Mouse (Mus musculus): ENCODE results near the gene Ddhd1. TPM values are rescaled to one million over a fixed set of nuclear protein-coding genes. Genes with fewer than 3 reads are reported as not detected.

Gene Ddhd1
- polyA plus RNA-seq, 1 experiment from 2014 or later: 13.9 TPM

DNA sequence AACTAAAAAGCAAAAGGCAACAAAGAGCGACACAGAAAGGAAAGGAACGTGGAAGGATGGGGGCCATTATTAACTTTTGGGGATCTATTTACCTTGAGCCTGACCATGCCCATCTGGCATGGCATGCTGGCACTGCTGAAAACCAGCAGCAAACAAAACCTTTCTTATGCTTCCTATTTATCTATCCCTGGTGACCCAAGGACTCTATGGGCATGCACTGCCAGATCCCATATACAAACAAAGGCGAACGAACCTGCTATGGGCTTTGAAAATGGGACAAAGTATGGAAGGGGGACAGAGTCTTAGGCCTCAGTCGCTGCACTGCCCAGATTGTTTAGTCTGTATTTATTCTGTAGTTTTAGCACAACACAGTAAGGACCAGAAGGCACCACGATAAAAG is 43.5 kb downstream of the Ddhd1 start:
- no peak overlapping the region for H3K9ac ChIP-seq (ENCODE audit: low read depth, low read length)
- no peaks in the 10 kb centered on the region for H3K27me3 ChIP-seq (ENCODE audit: control insufficient read depth, insufficient read depth, low read length)
- H3K4me3 ChIP-seq (ENCODE audit: low read depth, low read length): no peak overlapping the region
- H3K4me1 ChIP-seq (ENCODE audit: control insufficient read depth, insufficient read depth, low read length): peaks cover 22% of the 10 kb centered on the region
- ATAC-seq (replicated peaks; ENCODE audit: insufficient number of reproducible peaks, low FRiP score, low TSS enrichment): no peak
- H3K9me3 ChIP-seq (replicated peaks; ENCODE audit: control insufficient read depth, low read length): no peaks in the 10 kb centered on the region
- peaks cover 5% of the 10 kb centered on the region for H3K36me3 ChIP-seq (ENCODE audit: control insufficient read depth, insufficient read depth, low read length)
- peak overlapping the region; percentile 63 for H3K27ac ChIP-seq (ENCODE audit: low read depth, low read length)
- no peak overlapping the region for H3K4me2 ChIP-seq
- 79% methylated on average over 6 of the region's 6 CpGs for WGBS (ENCODE audit: insufficient replicate concordance)

DNA sequence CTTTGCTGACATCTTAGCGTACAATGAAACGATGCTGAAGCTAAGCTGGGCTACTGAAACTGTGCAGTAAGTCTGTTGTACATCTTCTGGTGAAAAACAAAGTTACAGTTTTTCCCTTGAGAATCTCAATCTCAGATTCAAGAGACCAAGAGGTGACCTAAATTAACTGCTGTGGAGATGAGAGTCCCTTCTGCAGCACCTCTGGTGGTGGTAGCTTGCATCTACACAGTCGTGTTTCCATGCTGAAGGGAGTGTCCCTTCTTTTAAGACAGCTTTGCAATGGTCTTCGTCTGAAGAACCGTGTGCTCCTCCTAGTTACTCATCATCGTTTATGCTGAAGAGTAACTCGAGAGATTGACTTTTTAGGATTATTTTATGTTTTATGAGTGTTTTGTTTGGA is 46.3 kb downstream of the Ddhd1 start:
- H3K4me1 ChIP-seq (ENCODE audit: control insufficient read depth, insufficient read depth, low read length): peaks cover 16% of the 10 kb centered on the region
- no peaks in the 10 kb centered on the region for H3K27me3 ChIP-seq (ENCODE audit: control insufficient read depth, insufficient read depth, low read length)
- no peak overlapping the region for H3K4me2 ChIP-seq
- ATAC-seq (replicated peaks; ENCODE audit: insufficient number of reproducible peaks, low FRiP score, low TSS enrichment): no peak
- H3K4me3 ChIP-seq (ENCODE audit: low read depth, low read length): no peak overlapping the region
- no peak overlapping the region for H3K27ac ChIP-seq (ENCODE audit: low read depth, low read length)
- H3K36me3 ChIP-seq (ENCODE audit: control insufficient read depth, insufficient read depth, low read length): peaks cover 14% of the 10 kb centered on the region
- H3K9me3 ChIP-seq (replicated peaks; ENCODE audit: control insufficient read depth, low read length): no peaks in the 10 kb centered on the region
- no peak overlapping the region for H3K9ac ChIP-seq (ENCODE audit: low read depth, low read length)
- WGBS (ENCODE audit: insufficient replicate concordance): 87% methylated on average over 7 of the region's 7 CpGs

DNA sequence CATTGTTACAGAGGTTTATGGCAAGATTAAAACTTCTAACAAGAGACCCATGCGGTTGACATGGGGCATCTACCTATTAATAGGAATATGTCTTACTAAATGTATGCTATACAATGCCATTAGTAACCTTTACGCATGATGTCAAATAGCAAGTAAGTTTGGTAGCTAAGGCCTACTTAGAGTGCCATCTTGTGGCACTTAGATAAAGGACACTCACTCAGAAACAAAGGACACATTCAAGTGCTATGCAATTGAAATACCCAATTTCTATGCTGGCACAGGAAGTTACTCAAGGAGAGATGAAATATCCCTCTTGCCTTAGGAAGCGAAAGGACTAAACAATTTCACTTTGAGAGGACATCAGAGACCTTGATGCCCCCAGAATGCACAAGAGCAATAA is 55.9 kb downstream of the Ddhd1 start:
- H3K9me3 ChIP-seq (replicated peaks; ENCODE audit: control insufficient read depth, low read length): no peaks in the 10 kb centered on the region
- H3K27ac ChIP-seq (ENCODE audit: low read depth, low read length): no peak overlapping the region
- H3K27me3 ChIP-seq (ENCODE audit: control insufficient read depth, insufficient read depth, low read length): no peaks in the 10 kb centered on the region
- no peak for ATAC-seq (replicated peaks; ENCODE audit: insufficient number of reproducible peaks, low FRiP score, low TSS enrichment)
- whole genome bisulfite sequencing (ENCODE audit: insufficient replicate concordance): 62% methylated on average over 3 of the region's 3 CpGs
- no peak overlapping the region for H3K4me3 ChIP-seq (ENCODE audit: low read depth, low read length)
- H3K4me2 ChIP-seq: no peak overlapping the region
- no peak overlapping the region for H3K9ac ChIP-seq (ENCODE audit: low read depth, low read length)
- H3K4me1 ChIP-seq (ENCODE audit: control insufficient read depth, insufficient read depth, low read length): 0 out of 2 replicates have a peak, but pooled peaks cover 3% of the 10 kb centered on the region
- H3K36me3 ChIP-seq (ENCODE audit: control insufficient read depth, insufficient read depth, low read length): no peaks in the 10 kb centered on the region

DNA sequence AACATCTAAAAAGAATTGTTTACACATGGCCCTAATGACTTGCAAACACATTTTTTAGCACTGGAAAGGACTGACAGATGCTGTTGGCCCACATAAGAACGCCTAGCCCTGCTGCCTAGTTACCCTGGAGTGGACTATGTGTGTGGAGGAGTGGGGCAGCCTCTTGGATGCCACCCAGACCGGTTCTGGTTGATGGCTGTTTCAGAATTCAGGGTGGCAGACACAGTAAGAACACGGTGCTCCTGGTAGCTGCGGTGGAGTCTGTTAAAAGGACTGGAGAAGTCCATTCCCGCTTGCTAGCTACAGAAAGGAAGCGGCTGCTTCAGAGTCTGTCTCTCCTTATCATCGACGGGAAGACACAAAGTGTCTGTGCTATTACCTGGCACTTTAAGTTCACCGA is 57.4 kb downstream of the Ddhd1 start:
- Histone ChIP-seq H3K4me1 (ENCODE audit: control insufficient read depth, insufficient read depth, low read length) (0 out of 2 replicates have a peak, but pooled peaks cover 3% of the 10 kb centered on the region), H3K27ac (ENCODE audit: low read depth, low read length) (no peak overlapping the region), H3K4me3 (ENCODE audit: low read depth, low read length) (no peak overlapping the region), H3K4me2 (no peak overlapping the region), H3K27me3 (ENCODE audit: control insufficient read depth, insufficient read depth, low read length) (no peaks in the 10 kb centered on the region), H3K36me3 (ENCODE audit: control insufficient read depth, insufficient read depth, low read length) (no peaks in the 10 kb centered on the region), H3K9me3 (replicated peaks; ENCODE audit: control insufficient read depth, low read length) (no peaks in the 10 kb centered on the region), H3K9ac (ENCODE audit: low read depth, low read length) (no peak overlapping the region)
- ATAC-seq (replicated peaks; ENCODE audit: insufficient number of reproducible peaks, low FRiP score, low TSS enrichment): no peak
- 68% methylated on average over 9 of the region's 9 CpGs for WGBS (ENCODE audit: insufficient replicate concordance)

DNA sequence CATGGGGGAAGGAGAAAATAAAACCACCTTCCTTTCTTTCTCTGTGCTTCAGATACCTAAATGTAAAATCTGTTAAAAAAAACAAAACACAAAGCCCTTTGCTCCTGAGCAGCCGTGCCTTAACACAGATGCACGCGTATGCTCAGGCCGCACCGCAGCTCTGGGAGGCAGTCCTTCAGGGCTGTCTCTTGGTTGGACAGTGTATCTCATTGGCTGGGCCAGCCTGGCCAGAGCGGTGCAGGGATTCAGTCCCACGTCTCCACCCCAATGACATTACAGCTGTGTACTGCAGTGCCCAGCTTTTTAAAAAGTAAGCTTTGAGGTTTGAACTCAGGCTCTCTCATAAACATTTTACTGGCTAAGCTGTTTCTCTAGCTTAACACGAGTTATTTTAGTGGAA is 60.1 kb downstream of the Ddhd1 start:
- ATAC-seq (replicated peaks; ENCODE audit: insufficient number of reproducible peaks, low FRiP score, low TSS enrichment): no peak
- 0 out of 2 replicates have a peak, but pooled peaks cover 3% of the 10 kb centered on the region for H3K4me1 ChIP-seq (ENCODE audit: control insufficient read depth, insufficient read depth, low read length)
- no peak overlapping the region for H3K27ac ChIP-seq (ENCODE audit: low read depth, low read length)
- H3K36me3 ChIP-seq (ENCODE audit: control insufficient read depth, insufficient read depth, low read length): peaks cover 6% of the 10 kb centered on the region; the same call in 1 of the 2 replicates
- no peak overlapping the region for H3K4me3 ChIP-seq (ENCODE audit: low read depth, low read length)
- no peaks in the 10 kb centered on the region for H3K9me3 ChIP-seq (replicated peaks; ENCODE audit: control insufficient read depth, low read length)
- H3K27me3 ChIP-seq (ENCODE audit: control insufficient read depth, insufficient read depth, low read length): no peaks in the 10 kb centered on the region
- no peak overlapping the region for H3K4me2 ChIP-seq
- H3K9ac ChIP-seq (ENCODE audit: low read depth, low read length): no peak overlapping the region
- 77% methylated on average over 8 of the region's 8 CpGs for WGBS (ENCODE audit: insufficient replicate concordance)

DNA sequence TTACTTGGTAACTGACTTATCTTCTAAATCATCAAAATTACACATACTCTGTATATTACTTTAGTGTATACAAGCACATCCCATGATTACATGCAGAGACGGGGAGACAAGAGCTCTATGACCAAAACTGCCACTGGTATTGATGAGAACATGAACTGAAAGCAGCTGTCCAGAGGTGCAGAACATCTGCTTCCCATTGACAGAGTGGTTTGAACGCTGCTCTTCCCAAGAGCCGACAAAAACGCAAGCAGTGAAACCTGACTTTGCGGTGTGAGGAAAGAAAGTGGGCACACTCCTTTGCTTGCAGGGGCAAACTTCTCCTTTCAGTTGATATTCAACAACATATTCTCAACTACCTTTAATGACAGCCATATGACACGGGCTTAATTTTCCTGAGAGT is 64.7 kb downstream of the Ddhd1 start:
- peaks cover 6% of the 10 kb centered on the region; the same call in 1 of the 2 replicates for H3K36me3 ChIP-seq (ENCODE audit: control insufficient read depth, insufficient read depth, low read length)
- ATAC-seq (replicated peaks; ENCODE audit: insufficient number of reproducible peaks, low FRiP score, low TSS enrichment): no peak
- H3K27ac ChIP-seq (ENCODE audit: low read depth, low read length): no peak overlapping the region
- no peak overlapping the region for H3K4me3 ChIP-seq (ENCODE audit: low read depth, low read length)
- H3K4me1 ChIP-seq (ENCODE audit: control insufficient read depth, insufficient read depth, low read length): no peaks in the 10 kb centered on the region
- WGBS (ENCODE audit: insufficient replicate concordance): 91% methylated on average over 6 of the region's 6 CpGs
- H3K27me3 ChIP-seq (ENCODE audit: control insufficient read depth, insufficient read depth, low read length): no peaks in the 10 kb centered on the region
- no peaks in the 10 kb centered on the region for H3K9me3 ChIP-seq (replicated peaks; ENCODE audit: control insufficient read depth, low read length)
- H3K4me2 ChIP-seq: no peak overlapping the region
- H3K9ac ChIP-seq (ENCODE audit: low read depth, low read length): no peak overlapping the region

DNA sequence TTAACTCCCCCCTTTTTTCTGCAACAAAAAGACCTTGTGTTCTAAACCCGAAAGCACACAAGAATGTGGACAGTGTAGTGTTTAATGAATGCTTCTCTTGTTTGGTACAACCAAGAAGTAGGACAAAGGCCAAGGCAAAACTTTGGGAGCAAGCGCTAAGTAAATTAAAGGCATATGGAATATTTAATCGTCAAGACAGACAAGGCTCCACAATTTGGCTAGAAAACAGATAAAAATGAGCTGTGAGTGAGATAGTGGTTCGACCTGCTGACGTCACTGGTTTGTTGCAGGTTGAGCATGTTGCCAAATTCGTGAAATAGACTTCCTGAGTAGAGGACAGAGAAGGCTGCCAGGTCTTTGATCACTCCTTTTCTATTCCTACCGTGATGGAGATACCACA is 69.5 kb downstream of the Ddhd1 start:
- H3K27me3 ChIP-seq (ENCODE audit: control insufficient read depth, insufficient read depth, low read length): no peaks in the 10 kb centered on the region
- no peaks in the 10 kb centered on the region for H3K4me1 ChIP-seq (ENCODE audit: control insufficient read depth, insufficient read depth, low read length)
- no peak overlapping the region for H3K4me2 ChIP-seq
- H3K4me3 ChIP-seq (ENCODE audit: low read depth, low read length): no peak overlapping the region
- no peaks in the 10 kb centered on the region for H3K36me3 ChIP-seq (ENCODE audit: control insufficient read depth, insufficient read depth, low read length)
- 68% methylated on average over 7 of the region's 7 CpGs for WGBS (ENCODE audit: insufficient replicate concordance)
- no peaks in the 10 kb centered on the region for H3K9me3 ChIP-seq (replicated peaks; ENCODE audit: control insufficient read depth, low read length)
- no peak for ATAC-seq (replicated peaks; ENCODE audit: insufficient number of reproducible peaks, low FRiP score, low TSS enrichment)
- no peak overlapping the region for H3K27ac ChIP-seq (ENCODE audit: low read depth, low read length)
- no peak overlapping the region for H3K9ac ChIP-seq (ENCODE audit: low read depth, low read length)

DNA sequence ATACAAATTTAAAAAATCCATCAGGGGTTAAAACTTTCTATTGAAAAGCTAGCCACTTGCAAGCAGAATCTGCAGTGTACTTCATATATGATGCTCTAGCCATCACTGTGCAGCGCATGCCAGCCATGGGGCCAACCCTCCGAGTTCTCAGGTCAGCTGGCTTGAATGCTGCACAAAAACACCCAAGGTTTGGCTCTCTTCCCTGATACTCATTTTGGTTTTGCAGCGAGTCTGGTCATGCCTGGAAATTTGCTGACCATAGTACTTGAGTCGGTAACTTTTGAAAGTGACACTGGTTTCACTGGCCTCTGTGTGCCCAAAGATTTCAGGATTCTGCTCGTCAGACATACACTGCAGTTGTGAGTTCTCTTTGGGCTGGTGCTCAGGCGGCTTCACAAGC is 70.4 kb downstream of the Ddhd1 start:
- ATAC-seq (replicated peaks; ENCODE audit: insufficient number of reproducible peaks, low FRiP score, low TSS enrichment): no peak
- no peak overlapping the region for H3K27ac ChIP-seq (ENCODE audit: low read depth, low read length)
- no peak overlapping the region for H3K9ac ChIP-seq (ENCODE audit: low read depth, low read length)
- no peak overlapping the region for H3K4me2 ChIP-seq
- H3K4me1 ChIP-seq (ENCODE audit: control insufficient read depth, insufficient read depth, low read length): no peaks in the 10 kb centered on the region
- no peaks in the 10 kb centered on the region for H3K9me3 ChIP-seq (replicated peaks; ENCODE audit: control insufficient read depth, low read length)
- H3K27me3 ChIP-seq (ENCODE audit: control insufficient read depth, insufficient read depth, low read length): no peaks in the 10 kb centered on the region
- no peak overlapping the region for H3K4me3 ChIP-seq (ENCODE audit: low read depth, low read length)
- no peaks in the 10 kb centered on the region for H3K36me3 ChIP-seq (ENCODE audit: control insufficient read depth, insufficient read depth, low read length)
- WGBS (ENCODE audit: insufficient replicate concordance): 83% methylated on average over 6 of the region's 6 CpGs

DNA sequence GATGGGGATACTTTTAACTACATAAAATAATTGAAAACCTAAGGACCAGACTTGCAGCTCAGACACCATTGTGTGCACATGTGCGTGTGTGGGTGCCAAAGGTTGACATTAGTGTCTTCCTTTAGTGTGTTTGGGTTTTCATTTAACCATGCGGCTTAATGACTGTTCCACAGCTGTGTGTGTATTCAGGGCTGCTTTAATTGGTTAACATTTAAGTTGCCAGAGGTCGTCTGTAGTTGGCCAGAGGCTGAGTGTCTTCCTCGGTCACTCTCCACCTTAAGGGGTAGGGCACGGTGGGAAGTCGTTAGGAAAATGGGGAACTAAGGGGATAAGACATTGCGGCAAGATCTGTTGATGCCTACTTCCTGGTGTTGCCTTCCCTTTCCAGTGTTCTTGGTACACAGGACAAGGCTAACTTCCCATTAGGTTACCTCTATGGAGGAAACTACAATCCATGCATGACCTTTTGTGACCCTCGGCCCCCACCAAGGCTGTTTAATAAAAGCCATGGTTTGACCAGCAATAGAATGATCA is 74.4 kb downstream of the Ddhd1 start:
- 76% methylated on average over 8 of the region's 8 CpGs for WGBS (ENCODE audit: insufficient replicate concordance)
- H3K4me3 ChIP-seq (ENCODE audit: low read depth, low read length): no peak overlapping the region
- H3K27me3 ChIP-seq (ENCODE audit: control insufficient read depth, insufficient read depth, low read length): no peaks in the 10 kb centered on the region
- no peak overlapping the region for H3K27ac ChIP-seq (ENCODE audit: low read depth, low read length)
- H3K36me3 ChIP-seq (ENCODE audit: control insufficient read depth, insufficient read depth, low read length): no peaks in the 10 kb centered on the region
- no peak overlapping the region for H3K9ac ChIP-seq (ENCODE audit: low read depth, low read length)
- no peak overlapping the region for H3K4me2 ChIP-seq
- no peaks in the 10 kb centered on the region for H3K9me3 ChIP-seq (replicated peaks; ENCODE audit: control insufficient read depth, low read length)
- no peaks in the 10 kb centered on the region for H3K4me1 ChIP-seq (ENCODE audit: control insufficient read depth, insufficient read depth, low read length)
- ATAC-seq (replicated peaks; ENCODE audit: insufficient number of reproducible peaks, low FRiP score, low TSS enrichment): no peak
